Mouse (Mus musculus): ENCODE results near the gene Hsbp1. TPM values are rescaled to one million over a fixed set of nuclear protein-coding genes. Genes with fewer than 3 reads are reported as not detected.
"Not testable (repeated sequence)": the region's sequence is repeated elsewhere in the genome, so short reads cannot be mapped to it uniquely, and the experiment has no call there.

Hsbp1 gene
- polyA plus RNA-seq, 1 experiment from 2014 or later, result 333 TPM

GRCm38 (mm10) chr8:119360686-119361295, 16.5 kb downstream of the Hsbp1 start:
- peak; percentile 25; the same call in 1 of the 2 replicates for ATAC-seq (ENCODE audit: insufficient number of reproducible peaks, insufficient read depth, low FRiP score, low read depth)
- H3K4me2 ChIP-seq (replicated peaks; ENCODE audit: low read depth, low read length), result no peak overlapping the region
- no peak overlapping the region for H3K27ac ChIP-seq (ENCODE audit: low read length)
- no peak overlapping the region for H3K4me3 ChIP-seq (ENCODE audit: low read depth, low read length)
- WGBS, result 33% methylated on average over 8 of the region's 8 CpGs
- H3K36me3 ChIP-seq (ENCODE audit: control insufficient read depth, insufficient read depth, low read length), result no peaks in the 10 kb centered on the region
- H3K4me1 ChIP-seq (ENCODE audit: control insufficient read depth, insufficient read depth, low read length), result 0 out of 2 replicates have a peak, but pooled peaks cover 3% of the 10 kb centered on the region
- H3K9ac ChIP-seq (replicated peaks; ENCODE audit: low read depth, low read length), result no peak overlapping the region
- H3K9me3 ChIP-seq (ENCODE audit: control insufficient read depth, low read depth, low read length), result no peaks in the 10 kb centered on the region
- no peaks in the 10 kb centered on the region for H3K27me3 ChIP-seq (ENCODE audit: control insufficient read depth, insufficient read depth, low read length)

DNA sequence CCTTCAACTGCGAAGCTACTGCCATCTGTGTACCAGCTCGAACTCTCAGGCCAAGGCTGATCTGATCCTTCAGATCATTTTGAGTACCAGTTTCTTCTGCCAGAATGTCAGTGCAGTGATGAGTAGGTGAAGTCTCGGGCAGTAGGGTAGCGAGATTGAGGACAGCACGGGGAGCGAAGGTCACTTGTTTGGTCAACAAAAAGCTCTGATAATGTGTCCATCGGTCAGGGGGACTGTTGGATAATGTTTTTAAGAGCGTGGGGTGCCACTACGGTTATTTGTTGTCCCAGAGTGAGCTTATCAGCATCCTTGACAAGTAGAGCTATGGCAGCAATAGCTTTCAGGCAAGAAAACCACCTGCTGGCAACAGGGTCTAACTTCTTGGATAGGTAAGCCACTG, 30.4 kb downstream of the Hsbp1 start:
- H3K9me3 ChIP-seq (ENCODE audit: control insufficient read depth, low read depth, low read length); H3K4me2 ChIP-seq (replicated peaks; ENCODE audit: low read depth, low read length); H3K4me3 ChIP-seq (ENCODE audit: low read depth, low read length); H3K27me3 ChIP-seq (ENCODE audit: control insufficient read depth, insufficient read depth, low read length); H3K9ac ChIP-seq (replicated peaks; ENCODE audit: low read depth, low read length); H3K27ac ChIP-seq (ENCODE audit: low read length); H3K36me3 ChIP-seq (ENCODE audit: control insufficient read depth, insufficient read depth, low read length); ATAC-seq (ENCODE audit: insufficient number of reproducible peaks, insufficient read depth, low FRiP score, low read depth); H3K4me1 ChIP-seq (ENCODE audit: control insufficient read depth, insufficient read depth, low read length): not testable (repeated sequence)
- 79% methylated on average over 9 of the region's 9 CpGs for WGBS

GRCm38 (mm10) chr8:119378476-119378875, 34.2 kb downstream of the Hsbp1 start:
- Histone ChIP-seq H3K4me2 (replicated peaks; ENCODE audit: low read depth, low read length) (no peak overlapping the region), H3K27ac (ENCODE audit: low read length) (no peak overlapping the region), H3K9me3 (ENCODE audit: control insufficient read depth, low read depth, low read length) (no peaks in the 10 kb centered on the region), H3K4me1 (ENCODE audit: control insufficient read depth, insufficient read depth, low read length) (no peaks in the 10 kb centered on the region), H3K9ac (replicated peaks; ENCODE audit: low read depth, low read length) (no peak overlapping the region), H3K4me3 (ENCODE audit: low read depth, low read length) (no peak overlapping the region), H3K36me3 (ENCODE audit: control insufficient read depth, insufficient read depth, low read length) (no peaks in the 10 kb centered on the region), H3K27me3 (ENCODE audit: control insufficient read depth, insufficient read depth, low read length) (no peaks in the 10 kb centered on the region)
- 74% methylated on average over 7 of the region's 7 CpGs for WGBS
- no peak for ATAC-seq (ENCODE audit: insufficient number of reproducible peaks, insufficient read depth, low FRiP score, low read depth)

GRCm38 (mm10) chr8:119380619-119381018, 36.3 kb downstream of the Hsbp1 start:
- ATAC-seq (ENCODE audit: insufficient number of reproducible peaks, insufficient read depth, low FRiP score, low read depth), result no peak
- H3K4me1 ChIP-seq (ENCODE audit: control insufficient read depth, insufficient read depth, low read length), result no peaks in the 10 kb centered on the region
- 49% methylated on average over 4 of the region's 4 CpGs for WGBS

DNA sequence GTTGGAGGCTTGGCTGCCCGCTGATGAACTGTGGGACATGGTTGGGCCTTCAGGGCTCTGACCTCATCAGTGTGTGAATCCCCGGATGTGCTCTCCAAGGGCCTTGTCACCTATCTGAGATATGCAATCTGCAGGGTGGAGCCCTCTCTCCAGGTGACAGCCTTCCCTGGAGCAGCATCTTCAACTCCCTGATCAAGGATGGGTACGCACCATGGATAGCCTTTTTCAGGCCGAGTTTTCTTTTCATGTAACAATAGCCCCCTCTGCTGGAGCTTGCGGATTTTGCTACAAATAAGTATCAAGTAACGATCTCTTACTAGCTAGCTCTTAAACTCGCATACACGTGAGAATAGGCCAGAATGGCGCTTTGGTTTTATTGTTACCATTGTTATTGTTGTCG, 40.2 kb downstream of the Hsbp1 start:
- peak; percentile 42; the same call in 1 of the 2 replicates for ATAC-seq (ENCODE audit: insufficient number of reproducible peaks, insufficient read depth, low FRiP score, low read depth)
- no peaks in the 10 kb centered on the region for H3K36me3 ChIP-seq (ENCODE audit: control insufficient read depth, insufficient read depth, low read length)
- WGBS, result 26% methylated on average over 10 of the region's 10 CpGs
- no peak overlapping the region for H3K9ac ChIP-seq (replicated peaks; ENCODE audit: low read depth, low read length)
- H3K4me3 ChIP-seq (ENCODE audit: low read depth, low read length), result no peak overlapping the region
- no peaks in the 10 kb centered on the region for H3K27me3 ChIP-seq (ENCODE audit: control insufficient read depth, insufficient read depth, low read length)
- no peaks in the 10 kb centered on the region for H3K4me1 ChIP-seq (ENCODE audit: control insufficient read depth, insufficient read depth, low read length)
- no peak overlapping the region for H3K27ac ChIP-seq (ENCODE audit: low read length)
- no peak overlapping the region for H3K4me2 ChIP-seq (replicated peaks; ENCODE audit: low read depth, low read length)
- no peaks in the 10 kb centered on the region for H3K9me3 ChIP-seq (ENCODE audit: control insufficient read depth, low read depth, low read length)

More at GRCm38 (mm10) chr8:119380619-119381018, 36.3 kb downstream of the Hsbp1 start:
- Histone ChIP-seq H3K36me3 (ENCODE audit: control insufficient read depth, insufficient read depth, low read length) (no peaks in the 10 kb centered on the region), H3K27ac (ENCODE audit: low read length) (no peak overlapping the region), H3K9me3 (ENCODE audit: control insufficient read depth, low read depth, low read length) (no peaks in the 10 kb centered on the region), H3K4me3 (ENCODE audit: low read depth, low read length) (no peak overlapping the region), H3K27me3 (ENCODE audit: control insufficient read depth, insufficient read depth, low read length) (no peaks in the 10 kb centered on the region), H3K4me2 (replicated peaks; ENCODE audit: low read depth, low read length) (no peak overlapping the region), H3K9ac (replicated peaks; ENCODE audit: low read depth, low read length) (no peak overlapping the region)

GRCm38 (mm10) chr8:119385854-119386253, 41.6 kb downstream of the Hsbp1 start:
- WGBS, result 74% methylated on average over 6 of the region's 6 CpGs

DNA sequence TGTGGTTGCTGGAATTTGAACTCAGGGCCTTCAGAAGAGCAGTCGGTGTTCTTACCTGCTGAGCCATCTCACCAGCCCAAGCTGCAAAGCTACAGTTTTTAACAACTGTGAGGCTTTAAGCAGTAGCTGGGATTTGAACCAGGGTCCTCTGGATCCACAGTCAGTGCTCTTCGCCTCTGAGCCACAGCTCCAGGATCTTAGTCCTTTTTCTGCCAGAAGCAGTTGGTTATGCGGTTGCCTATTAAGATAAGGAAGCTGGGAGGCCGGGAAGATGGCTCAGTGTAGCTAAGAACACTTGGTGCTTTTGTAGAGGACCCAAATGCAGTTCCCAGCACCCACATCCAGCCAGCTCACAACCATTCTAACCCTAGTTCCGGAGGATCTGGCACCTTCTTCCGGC, 42.7 kb downstream of the Hsbp1 start:
- no peak overlapping the region for H3K9ac ChIP-seq (replicated peaks; ENCODE audit: low read depth, low read length)
- no peak for ATAC-seq (ENCODE audit: insufficient number of reproducible peaks, insufficient read depth, low FRiP score, low read depth)

More at GRCm38 (mm10) chr8:119385854-119386253, 41.6 kb downstream of the Hsbp1 start:
- Histone ChIP-seq H3K27ac (ENCODE audit: low read length) (no peak overlapping the region), H3K36me3 (ENCODE audit: control insufficient read depth, insufficient read depth, low read length) (no peaks in the 10 kb centered on the region), H3K4me2 (replicated peaks; ENCODE audit: low read depth, low read length) (no peak overlapping the region), H3K27me3 (ENCODE audit: control insufficient read depth, insufficient read depth, low read length) (no peaks in the 10 kb centered on the region), H3K4me3 (ENCODE audit: low read depth, low read length) (no peak overlapping the region), H3K9ac (replicated peaks; ENCODE audit: low read depth, low read length) (no peak overlapping the region), H3K9me3 (ENCODE audit: control insufficient read depth, low read depth, low read length) (no peaks in the 10 kb centered on the region), H3K4me1 (ENCODE audit: control insufficient read depth, insufficient read depth, low read length) (no peaks in the 10 kb centered on the region)
- ATAC-seq (ENCODE audit: insufficient number of reproducible peaks, insufficient read depth, low FRiP score, low read depth), result no peak

DNA sequence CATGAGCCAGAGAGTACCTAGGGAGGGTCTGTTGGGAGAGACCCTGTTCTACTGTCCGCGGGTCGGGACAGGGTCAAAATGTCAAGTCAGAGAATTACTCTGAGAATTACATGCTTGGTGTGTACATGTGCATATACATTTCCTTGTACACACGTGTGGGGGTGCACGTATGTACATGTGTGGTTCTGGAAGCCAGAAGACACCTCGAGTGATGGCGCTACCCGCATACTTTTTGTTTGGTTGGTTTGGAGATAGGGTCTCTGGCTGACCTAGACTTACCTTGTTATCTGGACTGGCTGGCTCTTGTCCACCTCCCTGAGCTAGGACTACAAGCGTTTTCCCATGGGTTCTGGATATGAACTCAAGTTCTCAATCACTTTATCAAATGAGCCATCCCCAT, 49.8 kb downstream of the Hsbp1 start:
- WGBS, result 70% methylated on average over 9 of the region's 9 CpGs
- H3K4me3 ChIP-seq (ENCODE audit: low read depth, low read length), result peak overlapping the region; percentile 82
- peak overlapping the region; percentile 99 for H3K4me2 ChIP-seq (replicated peaks; ENCODE audit: low read depth, low read length)
- no peak overlapping the region for H3K27ac ChIP-seq (ENCODE audit: low read length)
- H3K27me3 ChIP-seq (ENCODE audit: control insufficient read depth, insufficient read depth, low read length), result no peaks in the 10 kb centered on the region
- no peaks in the 10 kb centered on the region for H3K36me3 ChIP-seq (ENCODE audit: control insufficient read depth, insufficient read depth, low read length)
- 0 out of 2 replicates have a peak overlapping the region, but pooled peaks have one; percentile 78 for H3K9ac ChIP-seq (replicated peaks; ENCODE audit: low read depth, low read length)
- H3K9me3 ChIP-seq (ENCODE audit: control insufficient read depth, low read depth, low read length), result no peaks in the 10 kb centered on the region
- H3K4me1 ChIP-seq (ENCODE audit: control insufficient read depth, insufficient read depth, low read length), result peaks cover 6% of the 10 kb centered on the region; the same call in 1 of the 2 replicates
- ATAC-seq (ENCODE audit: insufficient number of reproducible peaks, insufficient read depth, low FRiP score, low read depth), result no peak

More for the DNA sequence above, 42.7 kb downstream of the Hsbp1 start:
- Histone ChIP-seq H3K4me1 (ENCODE audit: control insufficient read depth, insufficient read depth, low read length) (no peaks in the 10 kb centered on the region), H3K27ac (ENCODE audit: low read length) (no peak overlapping the region), H3K4me3 (ENCODE audit: low read depth, low read length) (no peak overlapping the region), H3K27me3 (ENCODE audit: control insufficient read depth, insufficient read depth, low read length) (no peaks in the 10 kb centered on the region), H3K9me3 (ENCODE audit: control insufficient read depth, low read depth, low read length) (no peaks in the 10 kb centered on the region), H3K36me3 (ENCODE audit: control insufficient read depth, insufficient read depth, low read length) (no peaks in the 10 kb centered on the region), H3K4me2 (replicated peaks; ENCODE audit: low read depth, low read length) (no peak overlapping the region)
- 74% methylated on average over 6 of the region's 6 CpGs for WGBS
